Mouse (Mus musculus): ENCODE results near the gene Gm3839. TPM values are rescaled to one million over a fixed set of nuclear protein-coding genes. Genes with fewer than 3 reads are reported as not detected.
"Not testable (repeated sequence)": the region's sequence is repeated elsewhere in the genome, so short reads cannot be mapped to it uniquely, and the experiment has no call there.

The Gm3839 gene
- 2.4 and 2.7 TPM in 2 replicates for polyA plus RNA-seq (2014; fragmentation: Nextera tagmentation; extraction: Ambion mirVana)

DNA sequence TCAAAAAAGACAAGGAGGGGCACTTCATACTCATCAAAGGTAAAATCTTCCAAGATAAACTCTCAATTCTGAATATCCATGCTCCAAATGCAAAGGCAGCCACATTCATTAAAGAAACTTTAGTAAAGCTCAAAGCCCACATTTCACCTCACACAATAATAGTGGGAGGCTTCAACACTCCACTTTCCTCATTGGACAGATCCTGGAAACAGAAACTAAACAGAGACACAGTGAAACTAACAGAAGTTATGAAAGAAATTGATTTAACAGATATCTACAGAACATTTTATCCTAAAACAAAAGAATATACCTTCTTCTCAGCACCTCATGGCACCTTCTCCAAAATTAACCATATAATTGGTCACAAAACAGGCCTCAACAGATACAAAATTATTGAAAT lies at the start of gene Gm3839:
TSS of gene Gm3839 (minus strand) at position 101 of the 400 bp plus-strand sequence.
- DNase-seq (ENCODE audit: low spot score); H3K27ac ChIP-seq (ENCODE audit: low read depth, low read length); H3K9ac ChIP-seq (ENCODE audit: low read depth, low read length); H3K4me1 ChIP-seq (replicated peaks; ENCODE audit: control insufficient read depth, insufficient read depth, low read length); H3K9me3 ChIP-seq (ENCODE audit: control insufficient read depth, low read length); H3K27me3 ChIP-seq (replicated peaks; ENCODE audit: control insufficient read depth, insufficient read depth, low read length); H3K4me3 ChIP-seq (ENCODE audit: low read depth, low read length); H3K36me3 ChIP-seq (ENCODE audit: control insufficient read depth, insufficient read depth, low read length); ATAC-seq (replicated peaks; ENCODE audit: low FRiP score); H3K4me2 ChIP-seq: not testable (repeated sequence)

DNA sequence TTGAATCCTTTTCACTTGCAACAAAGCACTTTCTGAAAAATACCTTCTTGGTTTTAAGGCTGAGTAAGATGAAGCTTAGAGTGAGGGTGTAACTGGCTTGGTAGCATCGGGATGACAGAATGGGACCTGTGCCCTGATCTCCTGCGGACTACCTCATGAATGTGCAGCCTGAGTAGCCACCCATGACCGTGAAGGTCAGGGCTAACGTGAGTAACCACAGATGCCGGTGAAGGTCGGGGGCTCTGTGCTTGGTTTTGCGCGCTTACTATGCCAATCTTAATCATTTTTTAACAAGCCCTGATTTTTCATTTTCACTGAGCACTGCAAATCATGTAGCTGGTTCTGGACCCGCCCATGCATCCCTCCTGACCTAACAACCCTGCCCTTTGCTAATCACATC lies 49.1 kb upstream of the Gm3839 start:
- Histone ChIP-seq H3K27me3 (replicated peaks; ENCODE audit: control insufficient read depth, insufficient read depth, low read length) (no peaks in the 10 kb centered on the region), H3K36me3 (ENCODE audit: control insufficient read depth, insufficient read depth, low read length) (no peaks in the 10 kb centered on the region), H3K4me2 (no peak overlapping the region), H3K4me1 (replicated peaks; ENCODE audit: control insufficient read depth, insufficient read depth, low read length) (no peaks in the 10 kb centered on the region), H3K27ac (ENCODE audit: low read depth, low read length) (no peak overlapping the region), H3K9ac (ENCODE audit: low read depth, low read length) (no peak overlapping the region), H3K4me3 (ENCODE audit: low read depth, low read length) (no peak overlapping the region), H3K9me3 (ENCODE audit: control insufficient read depth, low read length) (no peaks in the 10 kb centered on the region)
- DNase-seq (ENCODE audit: low spot score) (no peak), ATAC-seq (replicated peaks; ENCODE audit: low FRiP score) (no peak)
- 77% methylated on average over 9 of the region's 9 CpGs for WGBS

DNA sequence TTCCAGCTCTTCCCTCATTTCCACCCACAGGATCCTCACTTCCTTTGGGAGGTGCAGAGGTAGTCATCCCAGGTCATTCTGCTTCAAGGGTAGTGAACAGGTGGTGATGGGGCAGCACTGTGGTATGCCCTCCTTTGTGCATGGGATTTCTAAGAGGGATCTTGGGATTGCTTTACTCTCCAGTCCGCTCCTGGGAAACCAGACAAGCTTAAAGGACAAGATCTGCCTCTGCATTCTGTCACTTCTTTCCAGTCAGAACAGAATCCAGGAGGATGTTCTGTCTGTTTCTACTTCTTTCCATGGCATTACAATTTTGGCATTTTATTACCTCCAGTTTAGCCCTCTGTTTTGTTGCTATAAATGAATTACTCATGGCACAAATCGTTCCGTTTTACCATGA lies 21.3 kb upstream of the Gm3839 start:
- Histone ChIP-seq H3K4me2 (no peak overlapping the region), H3K27ac (ENCODE audit: low read depth, low read length) (no peak overlapping the region), H3K9me3 (ENCODE audit: control insufficient read depth, low read length) (no peaks in the 10 kb centered on the region), H3K9ac (ENCODE audit: low read depth, low read length) (no peak overlapping the region), H3K4me3 (ENCODE audit: low read depth, low read length) (no peak overlapping the region), H3K36me3 (ENCODE audit: control insufficient read depth, insufficient read depth, low read length) (no peaks in the 10 kb centered on the region), H3K4me1 (replicated peaks; ENCODE audit: control insufficient read depth, insufficient read depth, low read length) (no peaks in the 10 kb centered on the region), H3K27me3 (replicated peaks; ENCODE audit: control insufficient read depth, insufficient read depth, low read length) (no peaks in the 10 kb centered on the region)
- 86% methylated on average over 3 of the region's 3 CpGs for WGBS
- ATAC-seq (replicated peaks; ENCODE audit: low FRiP score), result no peak
- DNase-seq (ENCODE audit: low spot score), result no peak

DNA sequence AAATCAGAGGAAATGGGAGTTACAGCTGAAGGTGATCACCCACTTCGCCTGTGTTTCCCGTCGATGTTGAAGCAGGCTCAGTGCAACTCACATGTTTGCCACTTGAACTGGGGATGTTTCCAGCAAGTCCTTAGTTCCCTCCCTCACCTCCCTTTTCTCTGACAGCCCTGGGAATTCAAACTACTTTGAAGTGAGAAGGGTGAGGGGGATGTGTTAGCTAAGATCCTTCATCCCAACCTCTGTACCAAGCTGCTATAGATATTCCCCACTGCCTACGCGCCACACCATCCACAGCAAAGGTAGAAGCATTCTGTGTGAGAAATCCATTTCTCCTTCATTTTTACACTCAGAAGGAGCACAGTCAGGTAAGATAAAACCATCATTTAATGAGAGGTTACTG lies 18.7 kb upstream of the Gm3839 start:
- H3K9ac ChIP-seq (ENCODE audit: low read depth, low read length), result no peak overlapping the region
- DNase-seq (ENCODE audit: low spot score) (no peak), ATAC-seq (replicated peaks; ENCODE audit: low FRiP score) (no peak)
- H3K27ac ChIP-seq (ENCODE audit: low read depth, low read length), result no peak overlapping the region
- 73% methylated on average over 5 of the region's 5 CpGs for WGBS
- no peaks in the 10 kb centered on the region for H3K4me1 ChIP-seq (replicated peaks; ENCODE audit: control insufficient read depth, insufficient read depth, low read length)
- H3K4me3 ChIP-seq (ENCODE audit: low read depth, low read length), result no peak overlapping the region
- no peaks in the 10 kb centered on the region for H3K9me3 ChIP-seq (ENCODE audit: control insufficient read depth, low read length)
- H3K36me3 ChIP-seq (ENCODE audit: control insufficient read depth, insufficient read depth, low read length), result no peaks in the 10 kb centered on the region
- H3K27me3 ChIP-seq (replicated peaks; ENCODE audit: control insufficient read depth, insufficient read depth, low read length), result no peaks in the 10 kb centered on the region
- H3K4me2 ChIP-seq, result no peak overlapping the region

DNA sequence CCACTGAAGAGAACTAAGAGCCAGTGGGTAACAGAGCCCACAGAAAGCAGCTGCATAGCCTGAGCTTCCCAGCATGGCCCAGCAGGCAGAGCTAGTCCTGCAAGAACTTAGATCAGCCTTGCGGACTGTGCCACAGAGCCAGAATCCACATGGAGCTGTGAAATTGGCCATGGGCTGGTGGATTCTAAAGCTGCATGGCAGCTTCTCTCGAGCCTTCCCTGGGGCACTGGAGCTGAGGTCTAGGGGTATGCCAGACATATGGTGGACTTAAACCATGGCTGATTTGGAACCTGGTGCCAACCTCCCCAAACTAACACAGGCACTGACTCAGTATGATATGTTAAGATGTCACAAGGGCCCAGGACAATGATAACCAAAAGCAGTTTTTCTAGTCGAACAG lies 10.4 kb downstream of the Gm3839 start:
- 68% methylated on average over 3 of the region's 3 CpGs for WGBS
- H3K4me2 ChIP-seq, result no peak overlapping the region
- no peak for ATAC-seq (replicated peaks; ENCODE audit: low FRiP score)
- H3K9me3 ChIP-seq (ENCODE audit: control insufficient read depth, low read length), result no peaks in the 10 kb centered on the region
- H3K4me3 ChIP-seq (ENCODE audit: low read depth, low read length), result no peak overlapping the region
- no peaks in the 10 kb centered on the region for H3K27me3 ChIP-seq (replicated peaks; ENCODE audit: control insufficient read depth, insufficient read depth, low read length)
- no peak overlapping the region for H3K27ac ChIP-seq (ENCODE audit: low read depth, low read length)
- H3K36me3 ChIP-seq (ENCODE audit: control insufficient read depth, insufficient read depth, low read length), result no peaks in the 10 kb centered on the region
- no peak overlapping the region for H3K9ac ChIP-seq (ENCODE audit: low read depth, low read length)
- no peak for DNase-seq (ENCODE audit: low spot score)
- no peaks in the 10 kb centered on the region for H3K4me1 ChIP-seq (replicated peaks; ENCODE audit: control insufficient read depth, insufficient read depth, low read length)

DNA sequence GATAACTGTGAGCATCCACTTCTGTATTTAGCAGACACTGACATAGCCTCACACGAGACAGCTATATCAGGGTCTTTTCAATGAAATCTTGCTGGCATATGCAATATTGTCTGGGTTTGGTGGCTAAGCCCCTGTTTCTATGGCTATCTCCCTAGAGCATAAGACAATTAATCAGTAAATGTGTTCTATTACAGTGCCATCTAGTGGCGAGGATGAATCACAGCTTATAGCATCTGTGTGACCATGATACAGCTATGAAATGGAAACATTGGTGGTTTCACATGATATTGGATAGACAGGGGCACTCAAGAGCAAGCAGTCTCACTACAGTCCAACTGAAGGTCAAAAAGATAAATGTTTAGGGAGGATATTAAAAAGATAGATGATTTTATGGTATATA lies 26.5 kb downstream of the Gm3839 start:
- Histone ChIP-seq H3K4me1 (replicated peaks; ENCODE audit: control insufficient read depth, insufficient read depth, low read length) (no peaks in the 10 kb centered on the region), H3K36me3 (ENCODE audit: control insufficient read depth, insufficient read depth, low read length) (no peaks in the 10 kb centered on the region), H3K9ac (ENCODE audit: low read depth, low read length) (no peak overlapping the region), H3K4me2 (no peak overlapping the region), H3K27ac (ENCODE audit: low read depth, low read length) (no peak overlapping the region), H3K9me3 (ENCODE audit: control insufficient read depth, low read length) (no peaks in the 10 kb centered on the region), H3K4me3 (ENCODE audit: low read depth, low read length) (no peak overlapping the region), H3K27me3 (replicated peaks; ENCODE audit: control insufficient read depth, insufficient read depth, low read length) (no peaks in the 10 kb centered on the region)
- ATAC-seq (replicated peaks; ENCODE audit: low FRiP score) (no peak), DNase-seq (ENCODE audit: low spot score) (no peak)
- WGBS, result 43% methylated on average over 2 of the region's 2 CpGs

DNA sequence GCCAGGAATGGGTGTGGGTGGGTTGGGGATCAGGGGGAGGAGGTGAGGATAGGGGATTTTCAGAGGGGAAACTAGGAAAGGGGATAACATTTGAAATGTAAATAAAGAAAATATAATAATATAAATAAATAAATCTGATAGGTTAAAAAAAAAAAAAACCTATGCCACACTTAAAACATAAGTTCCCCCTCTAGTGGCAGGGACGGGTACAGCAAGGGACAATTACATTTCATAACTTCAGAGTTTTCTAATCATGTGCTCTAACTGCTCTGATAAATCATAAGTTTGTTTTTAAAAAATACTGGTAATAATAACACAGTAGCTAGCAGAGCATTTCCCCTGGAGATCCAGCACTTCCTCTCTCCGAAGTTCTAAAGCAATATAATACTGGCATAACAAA lies 49.4 kb downstream of the Gm3839 start:
- H3K27me3 ChIP-seq (replicated peaks; ENCODE audit: control insufficient read depth, insufficient read depth, low read length), result no peaks in the 10 kb centered on the region
- no peak overlapping the region for H3K4me3 ChIP-seq (ENCODE audit: low read depth, low read length)
- no peaks in the 10 kb centered on the region for H3K36me3 ChIP-seq (ENCODE audit: control insufficient read depth, insufficient read depth, low read length)
- H3K9ac ChIP-seq (ENCODE audit: low read depth, low read length), result no peak overlapping the region
- no peaks in the 10 kb centered on the region for H3K9me3 ChIP-seq (ENCODE audit: control insufficient read depth, low read length)
- WGBS, result 31% methylated on average over 2 of the region's 2 CpGs
- ATAC-seq (replicated peaks; ENCODE audit: low FRiP score) (no peak), DNase-seq (ENCODE audit: low spot score) (no peak)
- H3K4me2 ChIP-seq, result no peak overlapping the region
- no peak overlapping the region for H3K27ac ChIP-seq (ENCODE audit: low read depth, low read length)
- H3K4me1 ChIP-seq (replicated peaks; ENCODE audit: control insufficient read depth, insufficient read depth, low read length), result no peaks in the 10 kb centered on the region

DNA sequence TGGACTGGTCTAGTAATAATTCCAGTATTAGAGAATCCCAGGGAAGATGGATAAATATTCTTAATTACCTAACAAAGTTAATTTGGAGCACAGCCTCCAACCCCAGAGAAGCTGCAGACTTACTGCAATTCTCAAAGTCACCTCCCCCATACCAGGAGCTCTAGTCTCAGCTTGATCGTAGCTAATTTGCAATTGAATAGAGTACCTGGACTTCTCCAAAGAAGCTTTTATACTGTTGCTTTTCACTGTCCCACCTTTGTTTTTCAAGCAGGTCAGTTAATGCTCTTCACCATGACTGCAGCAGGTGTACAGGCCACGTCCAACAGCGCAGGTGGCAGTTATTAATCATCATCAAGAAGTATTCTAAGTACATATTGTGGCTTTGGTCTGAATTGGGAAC lies 68.6 kb downstream of the Gm3839 start:
- not testable (repeated sequence) for DNase-seq (ENCODE audit: low spot score); H3K9me3 ChIP-seq (ENCODE audit: control insufficient read depth, low read length); H3K4me2 ChIP-seq; H3K4me1 ChIP-seq (replicated peaks; ENCODE audit: control insufficient read depth, insufficient read depth, low read length); H3K9ac ChIP-seq (ENCODE audit: low read depth, low read length); H3K36me3 ChIP-seq (ENCODE audit: control insufficient read depth, insufficient read depth, low read length); ATAC-seq (replicated peaks; ENCODE audit: low FRiP score); H3K4me3 ChIP-seq (ENCODE audit: low read depth, low read length); H3K27ac ChIP-seq (ENCODE audit: low read depth, low read length); H3K27me3 ChIP-seq (replicated peaks; ENCODE audit: control insufficient read depth, insufficient read depth, low read length)
- 71% methylated on average over 3 of the region's 3 CpGs for WGBS

DNA sequence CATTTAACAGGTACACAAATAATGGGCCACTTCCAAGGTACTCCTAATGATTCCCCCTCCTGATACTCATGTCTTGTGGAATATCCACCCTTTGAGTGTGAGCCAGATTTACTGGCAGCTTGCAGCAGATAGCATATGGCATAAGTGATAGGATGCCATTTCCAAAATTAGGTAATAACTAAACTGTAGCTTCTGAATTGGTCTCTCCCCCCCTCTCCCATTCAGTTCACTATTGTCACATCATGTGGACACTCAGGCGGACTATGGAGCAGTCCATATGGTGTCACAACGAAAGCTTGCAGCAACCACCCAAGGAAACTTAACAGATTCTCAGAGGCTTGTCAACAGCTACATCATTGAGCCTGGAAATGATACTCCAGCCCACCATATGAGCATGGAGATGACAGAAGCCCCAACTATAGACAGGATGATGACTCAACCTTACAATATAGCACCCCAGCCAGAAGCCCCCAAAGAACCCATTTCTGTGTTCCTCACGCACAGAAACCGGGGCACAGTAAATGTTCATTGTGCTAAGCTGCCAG lies 99.3 kb downstream of the Gm3839 start:
- DNase-seq (ENCODE audit: low spot score) (no peak), ATAC-seq (replicated peaks; ENCODE audit: low FRiP score) (no peak)
- no peak overlapping the region for H3K27ac ChIP-seq (ENCODE audit: low read depth, low read length)
- no peak overlapping the region for H3K9ac ChIP-seq (ENCODE audit: low read depth, low read length)
- no peak overlapping the region for H3K4me3 ChIP-seq (ENCODE audit: low read depth, low read length)
- H3K9me3 ChIP-seq (ENCODE audit: control insufficient read depth, low read length), result no peaks in the 10 kb centered on the region
- H3K27me3 ChIP-seq (replicated peaks; ENCODE audit: control insufficient read depth, insufficient read depth, low read length), result no peaks in the 10 kb centered on the region
- no peaks in the 10 kb centered on the region for H3K36me3 ChIP-seq (ENCODE audit: control insufficient read depth, insufficient read depth, low read length)
- 84% methylated on average over 4 of the region's 4 CpGs for whole genome bisulfite sequencing
- no peaks in the 10 kb centered on the region for H3K4me1 ChIP-seq (replicated peaks; ENCODE audit: control insufficient read depth, insufficient read depth, low read length)
- no peak overlapping the region for H3K4me2 ChIP-seq
